Mouse (Mus musculus): ENCODE data around the gene Rac1. TPM values are rescaled to one million over a fixed set of nuclear protein-coding genes. Genes with fewer than 3 reads are reported as not detected.
A peak's percentile ranks its signal among the peaks of the same experiment; 100 is the strongest.

The Rac1 gene
- polyA plus RNA-seq, 1 experiment from 2014 or later = 534 TPM

- no peaks in the 10 kb centered on the region; the same call in 1 of the 2 replicates for H3K27me3 ChIP-seq (replicated peaks; ENCODE audit: control insufficient read depth, insufficient read depth, low read length)
- H3K4me1 ChIP-seq (ENCODE audit: control insufficient read depth, insufficient read depth, low read length) = peaks cover 12% of the 10 kb centered on the region
- no peak overlapping the region for H3K27ac ChIP-seq (replicated peaks; ENCODE audit: low read depth, low read length)
- peak overlapping the region; percentile 95 for H3K4me2 ChIP-seq (ENCODE audit: low read depth, low read length)
- no peak for ATAC-seq (ENCODE audit: low read depth)
- no peaks in the 10 kb centered on the region for H3K9me3 ChIP-seq (ENCODE audit: control insufficient read depth, low read length)
- WGBS = 32% methylated on average over 23 of the region's 23 CpGs
- DNase-seq (ENCODE audit: low spot score) = no peak
- H3K9ac ChIP-seq (ENCODE audit: low read depth, low read length) = peak overlapping the region; percentile 71
- peak overlapping the region; percentile 79 for H3K4me3 ChIP-seq (ENCODE audit: low read depth, low read length)
- H3K36me3 ChIP-seq (ENCODE audit: control insufficient read depth, insufficient read depth, low read length) = no peaks in the 10 kb centered on the region; the same call in 1 of the 2 replicates
Observed at GRCm38 (mm10) chr5:143465156-143466085, 62.4 kb downstream of the Rac1 start.

- WGBS = 1% methylated on average over 20 of the region's 20 CpGs
Observed at GRCm38 (mm10) chr5:143464757-143465118, 63.1 kb downstream of the Rac1 start.

GRCm38 (mm10) chr5:143464100-143464756 lies 63.6 kb downstream of the Rac1 start, which contains the start of gene Daglb:
Gene Daglb, plus strand, starts transcription at chr5:143464584.
- 0 out of 2 replicates have a peak within 1 kb of the TSS, but pooled peaks have one; percentile 18 for H3K27ac ChIP-seq (replicated peaks; ENCODE audit: low read depth, low read length)
- H3K4me3 ChIP-seq (ENCODE audit: low read depth, low read length) = peak within 1 kb of the TSS; percentile 79
- H3K4me1 ChIP-seq (ENCODE audit: control insufficient read depth, insufficient read depth, low read length) = peaks cover 12% of the 10 kb centered on the region
- 3% methylated on average over 33 of the region's 43 CpGs for WGBS
- ATAC-seq (ENCODE audit: low read depth) = peak; percentile 97
- no peaks in the 10 kb centered on the region for H3K9me3 ChIP-seq (ENCODE audit: control insufficient read depth, low read length)
- peak; percentile 95 for DNase-seq (ENCODE audit: low spot score)
- peak within 1 kb of the TSS; percentile 71 for H3K9ac ChIP-seq (ENCODE audit: low read depth, low read length)
- H3K27me3 ChIP-seq (replicated peaks; ENCODE audit: control insufficient read depth, insufficient read depth, low read length) = no peaks in the 10 kb centered on the region; the same call in 1 of the 2 replicates
- H3K4me2 ChIP-seq (ENCODE audit: low read depth, low read length) = peak within 1 kb of the TSS; percentile 95
- no peaks in the 10 kb centered on the region; the same call in 1 of the 2 replicates for H3K36me3 ChIP-seq (ENCODE audit: control insufficient read depth, insufficient read depth, low read length)

More at GRCm38 (mm10) chr5:143464757-143465118, 63.1 kb downstream of the Rac1 start:
- Histone ChIP-seq H3K4me1 (ENCODE audit: control insufficient read depth, insufficient read depth, low read length) (peaks cover 12% of the 10 kb centered on the region), H3K4me2 (ENCODE audit: low read depth, low read length) (peak overlapping the region; percentile 95), H3K27ac (replicated peaks; ENCODE audit: low read depth, low read length) (no peak overlapping the region), H3K4me3 (ENCODE audit: low read depth, low read length) (peak overlapping the region; percentile 79), H3K9me3 (ENCODE audit: control insufficient read depth, low read length) (no peaks in the 10 kb centered on the region), H3K9ac (ENCODE audit: low read depth, low read length) (peak overlapping the region; percentile 71), H3K27me3 (replicated peaks; ENCODE audit: control insufficient read depth, insufficient read depth, low read length) (no peaks in the 10 kb centered on the region; the same call in 1 of the 2 replicates), H3K36me3 (ENCODE audit: control insufficient read depth, insufficient read depth, low read length) (no peaks in the 10 kb centered on the region; the same call in 1 of the 2 replicates)
- ATAC-seq (ENCODE audit: low read depth) = peak; percentile 58
- DNase-seq (ENCODE audit: low spot score) = no peak

GRCm38 (mm10) chr5:143463671-143464070 lies 64.2 kb downstream of the Rac1 start:
- WGBS = 74% methylated on average over 11 of the region's 11 CpGs
- no peaks in the 10 kb centered on the region; the same call in 1 of the 2 replicates for H3K36me3 ChIP-seq (ENCODE audit: control insufficient read depth, insufficient read depth, low read length)
- H3K4me2 ChIP-seq (ENCODE audit: low read depth, low read length) = peak overlapping the region; percentile 95
- DNase-seq (ENCODE audit: low spot score) = no peak
- ATAC-seq (ENCODE audit: low read depth) = no peak
- peak overlapping the region; percentile 71 for H3K9ac ChIP-seq (ENCODE audit: low read depth, low read length)
- peaks cover 12% of the 10 kb centered on the region for H3K4me1 ChIP-seq (ENCODE audit: control insufficient read depth, insufficient read depth, low read length)
- H3K4me3 ChIP-seq (ENCODE audit: low read depth, low read length) = peak overlapping the region; percentile 79
- H3K9me3 ChIP-seq (ENCODE audit: control insufficient read depth, low read length) = no peaks in the 10 kb centered on the region
- no peak overlapping the region for H3K27ac ChIP-seq (replicated peaks; ENCODE audit: low read depth, low read length)
- no peaks in the 10 kb centered on the region; the same call in 1 of the 2 replicates for H3K27me3 ChIP-seq (replicated peaks; ENCODE audit: control insufficient read depth, insufficient read depth, low read length)

Other genes with a start within 250 kb of the Rac1 start
- 0.17 and 0.46 TPM in 2 replicates for gene Zfp853, start 234.4 kb downstream of the Rac1 start, polyA plus RNA-seq (2014; fragmentation: Nextera tagmentation; extraction: Ambion mirVana)
- gene E130309D02Rik, start 212.7 kb downstream of the Rac1 start, polyA plus RNA-seq (2014; fragmentation: Nextera tagmentation; extraction: Ambion mirVana) = 22.6 and 26.1 TPM in 2 replicates
- 68.3 and 74.7 TPM in 2 replicates for gene Zdhhc4, start 198.8 kb downstream of the Rac1 start, polyA plus RNA-seq (2014; fragmentation: Nextera tagmentation; extraction: Ambion mirVana)
- gene Grid2ip, start 170.7 kb downstream of the Rac1 start, polyA plus RNA-seq (2014; fragmentation: Nextera tagmentation; extraction: Ambion mirVana) = 0.51 and 0.87 TPM in 2 replicates
- gene Kdelr2, start 124.2 kb downstream of the Rac1 start, polyA plus RNA-seq (2014; fragmentation: Nextera tagmentation; extraction: Ambion mirVana) = 477 and 497 TPM in 2 replicates
- gene Daglb, start 63.5 kb downstream of the Rac1 start, polyA plus RNA-seq (2014; fragmentation: Nextera tagmentation; extraction: Ambion mirVana) = 7.6 and 8.5 TPM in 2 replicates
- 52.0 and 61.2 TPM in 2 replicates for gene Cyth3, start 94.4 kb upstream of the Rac1 start, polyA plus RNA-seq (2014; fragmentation: Nextera tagmentation; extraction: Ambion mirVana)
- gene Usp42, start 204.2 kb upstream of the Rac1 start, polyA plus RNA-seq (2014; fragmentation: Nextera tagmentation; extraction: Ambion mirVana) = 18.1 and 19.2 TPM in 2 replicates